Mouse (Mus musculus) neural tube, embryonic 14.5 days (tissue): ENCODE results near the gene Tbc1d21. TPM values are rescaled to one million over a fixed set of nuclear protein-coding genes. Genes with fewer than 3 reads are reported as not detected.
A peak's percentile ranks its signal among the peaks of the same experiment; 100 is the strongest.

Experiments used
- ATAC-seq: fragments of 200-750 bp; cut with Nextera tagmentation; 2 replicates; pipeline ENCODE4 v1.8.0; 2017; ENCODE audit warnings: low read depth, mild to moderate bottlenecking, moderate TSS enrichment, moderate library complexity
- H3K27ac ChIP-seq: fragments of 300-500 bp; sonication (generic); 2 replicates; pipeline ENCODE4 v1.5.1; 2014; ENCODE audit warnings: low read depth, mild to moderate bottlenecking, control low read depth, low read length, moderate library complexity, mixed read lengths
- H3K27me3 ChIP-seq: fragments of 300-500 bp; sonication (generic); 2 replicates; pipeline ENCODE4 v1.6.1; 2014; ENCODE audit warnings: low read length; ENCODE audit not compliant: control insufficient read depth, insufficient read depth
- H3K36me3 ChIP-seq: fragments of 300-500 bp; sonication (generic); 2 replicates; pipeline ENCODE4 v1.6.1; 2014; ENCODE audit warnings: low read length, mixed read lengths; ENCODE audit not compliant: control insufficient read depth, insufficient read depth
- H3K4me1 ChIP-seq: fragments of 300-500 bp; sonication (generic); 2 replicates; pipeline ENCODE4 v1.6.1; 2014; ENCODE audit warnings: low read length; ENCODE audit not compliant: control insufficient read depth, insufficient read depth
- H3K4me2 ChIP-seq: fragments of 300-500 bp; sonication (generic); 2 replicates; pipeline ENCODE4 v1.6.1; 2014; ENCODE audit warnings: mild to moderate bottlenecking, low read depth, low read length, control low read depth
- H3K4me3 ChIP-seq: fragments of 300-500 bp; sonication (generic); 2 replicates; pipeline ENCODE4 v1.5.1; 2014; ENCODE audit warnings: low read depth, low read length, control low read depth, mixed read lengths
- H3K9ac ChIP-seq: fragments of 300-500 bp; sonication (generic); replicated peaks from 2 replicates; pipeline ENCODE4 v1.6.1; 2014; ENCODE audit warnings: low read depth, mild to moderate bottlenecking, control low read depth, low read length, mixed read lengths
- H3K9me3 ChIP-seq: fragments of 300-500 bp; sonication (generic); 2 replicates; pipeline ENCODE4 v1.6.1; 2016; ENCODE audit warnings: low read length; ENCODE audit not compliant: control insufficient read depth
- WGBS: fragments of 180-500 bp; shearing (Covaris S2); extraction: QIAGEN DNeasy Blood & Tissue Kit; methylation state at CpG from one replicate; pipeline ENCODE4 v1.1.7; 2014; 5-methylcytosine and 5-hydroxymethylcytosine counted together
- polyA plus RNA-seq: library from polyadenylated mRNA; unstranded; fragments of >200 nt; fragmentation: Nextera tagmentation; extraction: Ambion mirVana; gene quantifications from 2 replicates; pipeline ENCODE4 v1.2.1, GENCODE M21; 2014

Gene Tbc1d21
- polyA plus RNA-seq, 1 experiment from 2014 or later: not detected

GRCm38 (mm10) chr9:58312196-58312943 is 57.9 kb downstream of the Tbc1d21 start:
- 1% methylated on average over 69 of the region's 72 CpGs for WGBS
- peak; percentile 26 for ATAC-seq
- Histone ChIP-seq H3K36me3 (no peaks in the 10 kb centered on the region), H3K9me3 (no peaks in the 10 kb centered on the region), H3K9ac (peak overlapping the region; percentile 46), H3K27ac (no peak overlapping the region), H3K4me2 (peak overlapping the region; percentile 51), H3K27me3 (peaks cover 8% of the 10 kb centered on the region), H3K4me1 (peaks cover 19% of the 10 kb centered on the region), H3K4me3 (peak overlapping the region; percentile 29)

- Histone ChIP-seq H3K4me3 (peak overlapping the region; percentile 29), H3K4me2 (peak overlapping the region; percentile 51; the same call in 1 of the 2 replicates), H3K36me3 (no peaks in the 10 kb centered on the region), H3K9me3 (no peaks in the 10 kb centered on the region), H3K27me3 (peaks cover 8% of the 10 kb centered on the region), H3K27ac (no peak overlapping the region), H3K4me1 (peaks cover 19% of the 10 kb centered on the region), H3K9ac (no peak overlapping the region)
- no peak for ATAC-seq
- WGBS: 57% methylated on average over 32 of the region's 33 CpGs
Measured at GRCm38 (mm10) chr9:58311191-58311910, 58.9 kb downstream of the Tbc1d21 start.

GRCm38 (mm10) chr9:58310043-58310660 is 60.1 kb downstream of the Tbc1d21 start:
- H3K4me3 ChIP-seq: no peak overlapping the region
- peaks cover 15% of the 10 kb centered on the region for H3K4me1 ChIP-seq
- H3K36me3 ChIP-seq: no peaks in the 10 kb centered on the region
- ATAC-seq: no peak
- no peak overlapping the region for H3K9ac ChIP-seq
- no peaks in the 10 kb centered on the region for H3K9me3 ChIP-seq
- no peak overlapping the region for H3K27ac ChIP-seq
- 75% methylated on average over 14 of the region's 14 CpGs for WGBS
- peaks cover 8% of the 10 kb centered on the region for H3K27me3 ChIP-seq
- H3K4me2 ChIP-seq: no peak overlapping the region

Other genes with a start within 250 kb of the Tbc1d21 start
- 1.5 and 39.2 TPM in 2 replicates for gene Islr, start 166.1 kb downstream of the Tbc1d21 start, polyA plus RNA-seq
- 13.2 and 13.5 TPM in 2 replicates for gene Islr2, start 166.1 kb downstream of the Tbc1d21 start, polyA plus RNA-seq
- gene Pml, start 120.7 kb downstream of the Tbc1d21 start, polyA plus RNA-seq: 2.7 and 3.3 TPM in 2 replicates
- gene Stoml1, start 117.3 kb downstream of the Tbc1d21 start, polyA plus RNA-seq: 112 and 129 TPM in 2 replicates
- 1.2 and 8.6 TPM in 2 replicates for gene Loxl1, start 57.3 kb downstream of the Tbc1d21 start, polyA plus RNA-seq
- 11.2 and 12.8 TPM in 2 replicates for gene Insyn1, start 118.1 kb upstream of the Tbc1d21 start, polyA plus RNA-seq
- 36.0 and 42.2 TPM in 2 replicates for gene Cd276, start 185.0 kb upstream of the Tbc1d21 start, polyA plus RNA-seq
- 220 and 255 TPM in 2 replicates for gene Nptn, start 211.8 kb upstream of the Tbc1d21 start, polyA plus RNA-seq